Mouse (Mus musculus) ZHBTc4 (cell line): ENCODE data around the gene Ap1g2.
A peak's percentile ranks its signal among the peaks of the same experiment; 100 is the strongest.

Experiments used
- DNase-seq: peaks from one replicate; pipeline ENCODE4 v3.0.0-alpha.2; 2011; ENCODE audit warnings: low read depth, low spot score

Gene Ap1g2

DNA sequence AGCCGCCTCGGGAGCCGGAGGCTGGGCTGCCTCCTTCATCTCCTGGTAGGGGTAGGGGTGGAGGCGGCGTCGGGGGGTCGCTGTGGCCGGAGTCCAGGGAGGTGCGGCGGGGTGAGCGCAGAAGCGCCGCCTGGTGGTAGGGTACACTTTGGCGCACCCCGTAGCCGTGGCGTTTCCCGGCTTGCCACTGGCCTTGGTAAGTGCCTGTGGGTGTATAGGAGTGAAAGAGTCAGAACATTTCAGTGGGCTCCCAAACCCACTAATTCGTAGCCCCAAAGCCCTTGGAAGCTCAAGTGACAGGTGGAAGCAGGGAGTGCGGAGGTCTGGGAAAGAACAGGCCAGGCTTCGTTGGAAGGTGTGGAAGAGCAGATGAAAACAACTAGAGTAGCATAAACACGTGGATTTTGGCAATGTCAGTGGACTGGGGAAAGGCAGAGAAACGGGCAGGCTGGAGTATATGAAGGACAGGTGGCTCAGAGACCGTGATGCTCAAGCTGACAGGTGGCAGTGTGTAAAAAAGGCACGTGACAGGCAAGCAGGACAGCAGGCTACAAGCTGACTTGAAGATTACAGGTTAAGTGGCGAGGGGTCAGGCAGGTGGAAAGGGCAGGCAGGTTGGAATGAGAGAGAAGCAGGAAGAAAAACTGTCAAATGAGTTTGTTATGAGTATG is 7.7 kb upstream of the Ap1g2 start:
- DNase-seq, result peak; percentile 79

DNA sequence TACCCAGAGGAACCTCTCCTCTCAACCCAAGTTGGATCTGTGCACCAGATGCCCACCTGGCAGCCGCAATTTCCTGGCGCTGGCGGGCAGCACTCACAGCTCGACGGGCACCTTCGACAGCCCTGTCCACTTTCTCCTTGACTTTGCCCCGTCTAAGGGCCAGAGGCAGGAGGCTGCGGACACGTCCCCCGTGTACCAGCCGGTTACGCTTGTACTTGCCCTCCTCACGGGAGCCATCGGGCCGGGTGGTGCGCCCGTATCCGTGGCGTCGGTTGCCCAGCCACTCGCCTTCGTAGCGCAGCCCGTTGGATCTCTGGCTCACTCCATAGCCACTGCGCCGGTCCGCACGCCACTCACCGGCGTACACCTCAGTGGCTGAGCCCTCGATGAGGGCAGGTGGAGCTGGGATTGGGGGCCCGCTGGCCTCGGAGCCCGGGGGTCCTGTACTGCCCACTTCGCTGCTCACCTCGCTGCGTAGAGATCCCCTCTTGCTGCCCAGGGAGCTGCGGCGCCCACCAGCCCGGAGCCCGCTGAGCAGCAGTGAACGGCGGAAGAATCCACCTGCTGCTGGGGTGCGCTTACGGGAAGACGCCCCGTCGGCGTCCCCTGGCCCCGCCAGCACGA is 7.1 kb upstream of the Ap1g2 start:
- DNase-seq, result peak; percentile 42

DNA sequence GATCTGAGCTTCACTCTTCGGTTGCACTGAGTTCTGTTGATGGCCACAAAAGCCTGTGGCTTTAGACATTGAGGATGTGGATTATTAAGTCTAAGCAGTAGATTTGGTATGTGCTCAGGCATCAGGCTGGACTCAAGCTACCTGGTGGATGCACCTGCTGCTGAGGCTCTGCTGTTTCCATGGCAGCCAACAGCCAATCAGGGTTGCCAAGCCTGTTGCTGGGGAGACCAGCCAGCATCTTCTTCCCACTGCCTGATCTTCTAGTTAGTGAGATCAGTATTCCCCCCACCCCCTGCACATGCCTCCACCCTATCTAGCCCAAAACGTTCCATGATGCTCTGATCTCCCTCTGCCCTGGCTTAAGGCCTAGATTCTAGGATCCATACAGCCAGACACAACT is 5.3 kb upstream of the Ap1g2 start:
- DNase-seq, result no peak

DNA sequence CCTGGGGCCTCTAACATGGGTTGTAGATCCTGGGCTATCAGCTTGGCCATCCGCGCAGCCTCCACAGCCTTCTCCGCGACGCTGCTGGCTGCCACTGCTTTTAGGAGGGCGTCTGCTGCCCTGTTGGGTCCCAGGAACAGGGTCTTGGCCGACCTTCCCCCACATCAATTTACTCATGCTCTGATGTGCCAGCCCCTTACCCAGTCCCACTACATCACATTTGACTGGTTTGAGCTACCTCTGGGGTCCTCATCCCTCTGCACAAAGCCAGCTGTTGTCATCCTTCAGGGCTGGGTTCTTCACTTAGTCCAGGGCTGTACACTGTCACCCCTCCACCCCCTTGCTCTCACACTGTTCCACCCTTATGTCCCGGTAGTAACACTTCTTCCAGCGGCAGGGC is 3.7 kb upstream of the Ap1g2 start:
- no peak for DNase-seq

DNA sequence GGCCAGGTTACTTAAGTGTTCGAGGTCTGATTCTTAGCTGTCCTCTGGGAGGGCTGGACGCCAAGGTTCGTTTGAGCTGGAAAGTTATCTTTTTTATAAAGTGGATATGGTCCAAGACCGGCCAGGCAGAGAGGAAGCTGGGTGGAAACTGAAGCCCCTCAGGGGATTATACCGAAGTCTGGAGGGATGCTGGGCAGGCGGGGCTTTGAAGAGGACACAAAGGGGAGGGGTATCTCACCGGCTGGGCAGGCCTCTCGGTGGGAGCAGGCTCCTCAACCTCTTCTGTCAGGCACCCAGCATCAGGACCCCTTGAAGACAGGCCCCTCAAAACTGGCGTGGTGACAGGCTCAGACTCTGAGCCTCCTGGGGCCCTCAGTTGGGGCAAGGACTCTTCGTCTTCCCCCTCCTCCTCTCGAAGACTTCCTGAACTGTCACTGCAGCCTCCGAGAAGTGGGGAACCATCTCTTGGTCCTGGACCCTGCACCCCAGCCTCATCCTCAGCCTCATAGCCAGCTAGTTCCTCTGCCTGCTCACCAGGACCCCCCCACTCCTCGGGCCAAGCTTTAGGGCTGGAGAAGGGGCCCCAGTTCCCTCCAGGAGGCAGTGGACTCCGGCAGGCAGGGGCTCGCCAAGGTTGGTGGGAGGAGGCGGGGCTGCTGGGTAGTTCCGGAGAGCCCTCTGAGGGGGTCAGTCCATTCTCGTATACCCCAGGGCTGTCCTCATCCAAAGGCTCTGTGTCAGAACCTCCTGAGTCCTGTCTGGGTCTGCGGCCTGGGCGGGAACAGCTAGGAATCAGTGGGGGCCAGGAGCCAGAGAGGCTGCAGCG is 2.9 kb upstream of the Ap1g2 start:
- DNase-seq, result peak; percentile 26

DNA sequence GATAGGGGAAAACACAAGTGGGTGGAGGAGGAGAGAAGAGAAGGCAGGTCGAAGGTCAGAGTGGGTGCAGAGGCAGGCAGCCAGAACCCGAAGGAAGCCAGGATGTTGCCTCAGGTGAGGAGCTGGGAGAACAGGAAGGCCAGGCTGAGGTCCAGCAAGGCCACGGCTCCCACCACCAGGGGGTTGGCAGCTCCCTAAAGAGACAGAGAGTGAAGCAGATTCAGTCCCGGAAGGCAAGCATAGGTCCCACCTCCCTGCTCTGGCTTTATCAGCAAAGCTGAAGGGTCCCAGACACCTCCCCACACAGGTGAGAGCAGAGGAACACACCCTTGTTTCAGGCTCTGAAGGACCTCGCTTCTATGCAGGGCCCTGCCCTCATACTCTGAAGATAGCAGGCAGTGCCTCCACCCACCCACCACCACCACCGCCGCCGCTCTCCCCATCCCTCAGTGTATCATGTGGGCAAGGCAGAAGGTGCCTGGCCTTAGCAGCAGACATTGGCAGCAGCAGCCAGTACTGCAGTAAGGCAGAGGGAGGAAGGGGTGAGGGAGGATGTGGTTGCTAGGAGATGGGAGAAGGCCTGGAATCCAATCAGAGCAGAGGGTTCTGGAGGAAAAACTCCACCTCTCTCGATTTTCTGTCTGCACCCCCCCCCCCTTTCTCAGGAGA is 1.9 kb upstream of the Ap1g2 start:
- DNase-seq, result no peak

DNA sequence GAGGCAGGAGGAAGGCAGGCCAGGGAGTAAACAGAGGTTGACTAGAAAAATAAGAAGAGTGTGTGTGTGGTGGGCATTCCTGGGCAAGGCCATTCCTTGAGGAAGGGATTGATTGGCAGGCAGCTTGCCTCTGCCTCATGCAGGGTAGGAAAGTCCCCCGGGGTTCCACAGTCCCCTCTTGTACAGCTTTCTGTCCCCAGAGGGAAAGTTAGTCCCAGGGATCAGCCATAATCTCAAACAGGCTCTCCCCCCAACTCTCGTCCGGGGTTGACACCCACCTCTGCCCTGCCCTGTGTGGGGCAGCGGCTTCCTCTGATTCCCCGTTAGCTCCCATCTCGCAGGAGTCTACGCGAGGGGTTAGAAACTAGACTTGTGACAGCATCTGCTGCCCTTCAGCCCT is 597 bp upstream of the Ap1g2 start:
- DNase-seq, result no peak

DNA sequence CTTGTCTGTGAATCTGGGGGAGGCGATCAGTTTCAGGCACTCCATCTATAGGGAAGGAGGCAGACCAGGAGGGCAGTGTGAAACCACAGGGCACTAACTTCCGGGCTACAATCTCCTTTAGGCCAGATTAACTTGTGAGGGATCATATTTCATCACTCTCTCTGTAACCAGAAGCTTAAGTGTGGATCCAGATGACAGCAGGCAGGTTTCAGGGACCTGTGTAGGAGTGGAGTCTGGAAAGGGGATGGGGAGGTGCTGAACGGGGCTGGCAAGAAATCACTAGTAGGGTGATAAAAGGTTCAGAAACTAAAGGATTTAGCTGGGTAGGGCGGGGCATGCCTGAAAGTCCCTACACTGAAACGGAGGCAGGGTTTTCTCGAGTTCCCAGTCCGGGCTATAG is 1.0 kb downstream of the Ap1g2 start:
- DNase-seq, result no peak

DNA sequence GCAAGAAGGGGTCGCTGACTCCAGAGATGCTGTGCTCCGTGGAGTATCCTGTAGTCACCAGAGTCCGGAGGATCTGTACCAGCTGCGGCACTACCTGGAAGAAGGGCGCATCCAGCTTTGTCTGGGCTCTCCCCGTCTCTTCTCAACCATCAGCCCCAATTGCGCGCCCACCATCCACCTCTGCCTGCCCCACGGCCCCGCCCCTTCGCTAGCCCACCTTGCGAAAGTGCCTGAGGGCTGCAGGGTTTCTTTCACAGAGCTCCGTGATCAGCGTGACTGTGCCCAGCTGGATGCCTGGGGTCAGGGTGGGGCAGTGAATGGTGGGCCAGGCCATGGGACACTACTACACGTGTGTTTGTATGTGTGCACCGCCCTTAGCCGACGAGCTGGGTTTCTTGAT is 2.0 kb downstream of the Ap1g2 start:
- DNase-seq, result no peak

DNA sequence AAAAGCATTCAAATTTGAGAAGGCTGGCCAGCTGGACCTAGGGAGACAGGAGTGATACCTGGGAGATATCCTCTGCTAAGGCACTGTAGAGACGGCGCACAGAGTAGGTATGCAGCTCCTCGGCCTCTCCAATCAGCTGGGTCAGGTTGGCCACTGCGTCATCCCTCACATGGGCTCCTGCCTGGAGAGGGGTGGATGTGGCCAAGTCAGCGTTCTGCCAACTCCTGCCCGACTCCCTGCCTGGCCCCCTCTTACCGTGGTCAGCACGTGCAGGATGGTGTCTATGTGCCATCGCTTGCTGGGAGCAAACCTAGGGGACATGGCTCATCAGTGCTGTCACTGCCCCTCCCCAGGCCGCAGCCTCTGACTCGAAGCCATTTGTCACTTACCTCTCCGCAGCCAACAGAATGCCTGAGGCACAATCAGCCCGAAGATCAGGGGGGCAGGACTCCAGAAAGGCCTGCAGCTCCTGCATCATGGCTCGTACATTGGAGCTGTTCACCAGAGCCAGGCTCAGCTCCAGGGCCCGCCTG is 4.1 kb downstream of the Ap1g2 start:
- DNase-seq, result no peak

DNA sequence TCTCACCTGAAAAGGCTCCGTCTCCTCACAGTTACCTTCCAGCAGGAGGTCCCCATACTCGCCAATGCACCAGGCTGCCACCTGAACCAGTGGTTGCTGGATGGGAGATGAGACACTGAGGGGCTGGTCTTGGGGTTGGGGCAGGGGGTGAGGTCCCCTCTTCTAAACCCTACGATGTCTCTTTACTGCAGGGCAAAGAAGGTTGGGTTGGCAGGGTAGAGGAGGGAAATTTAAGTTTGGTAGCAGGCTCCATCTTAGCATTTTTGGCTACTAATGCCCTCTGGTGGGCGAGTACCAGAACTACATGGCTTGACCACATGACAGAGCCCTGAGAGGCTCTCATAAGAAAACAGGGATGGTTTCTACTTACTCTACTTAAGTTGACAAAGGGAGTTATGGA is 4.8 kb downstream of the Ap1g2 start:
- peak; percentile 75 for DNase-seq

DNA sequence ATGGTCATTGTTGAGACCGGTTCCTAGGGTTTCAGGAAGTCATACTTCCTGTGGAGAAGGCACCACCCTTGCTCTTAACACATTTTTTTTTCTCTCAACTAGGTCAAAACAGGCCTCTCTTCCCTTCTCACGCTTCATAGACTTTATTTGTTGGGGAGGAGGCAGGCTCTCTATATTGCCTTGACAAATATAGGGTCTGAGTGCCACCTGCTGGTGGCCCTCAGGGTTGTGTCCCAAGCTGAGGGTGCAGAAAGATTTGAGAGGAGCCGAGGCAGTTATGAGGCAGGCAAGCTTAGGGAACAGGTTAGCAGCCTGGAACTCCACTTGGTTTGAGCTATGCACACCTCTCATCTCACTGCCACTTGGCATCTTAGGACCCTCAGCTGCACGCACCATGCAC is 8.3 kb downstream of the Ap1g2 start:
- peak; percentile 91 for DNase-seq

DNA sequence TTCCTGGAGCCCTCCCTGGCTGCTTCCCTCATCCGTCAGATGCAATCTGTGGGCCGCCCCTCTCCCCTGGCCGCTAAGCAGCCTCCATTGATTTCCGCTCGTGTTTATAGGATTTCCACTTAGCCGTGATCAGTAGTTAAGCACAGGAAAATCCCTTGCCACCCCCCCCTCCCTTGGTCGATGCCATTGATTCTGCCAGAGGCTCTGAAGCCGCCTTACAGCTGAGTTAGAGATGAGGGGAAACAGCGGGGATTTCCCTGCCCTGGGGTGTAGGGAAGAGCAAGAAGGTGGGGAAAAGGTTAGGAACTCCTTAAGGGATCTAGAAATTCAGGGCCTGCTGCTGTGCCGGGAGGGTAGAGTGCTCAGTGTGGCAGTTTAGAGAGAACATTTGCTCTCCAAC is 8.7 kb downstream of the Ap1g2 start:
- no peak for DNase-seq

DNA sequence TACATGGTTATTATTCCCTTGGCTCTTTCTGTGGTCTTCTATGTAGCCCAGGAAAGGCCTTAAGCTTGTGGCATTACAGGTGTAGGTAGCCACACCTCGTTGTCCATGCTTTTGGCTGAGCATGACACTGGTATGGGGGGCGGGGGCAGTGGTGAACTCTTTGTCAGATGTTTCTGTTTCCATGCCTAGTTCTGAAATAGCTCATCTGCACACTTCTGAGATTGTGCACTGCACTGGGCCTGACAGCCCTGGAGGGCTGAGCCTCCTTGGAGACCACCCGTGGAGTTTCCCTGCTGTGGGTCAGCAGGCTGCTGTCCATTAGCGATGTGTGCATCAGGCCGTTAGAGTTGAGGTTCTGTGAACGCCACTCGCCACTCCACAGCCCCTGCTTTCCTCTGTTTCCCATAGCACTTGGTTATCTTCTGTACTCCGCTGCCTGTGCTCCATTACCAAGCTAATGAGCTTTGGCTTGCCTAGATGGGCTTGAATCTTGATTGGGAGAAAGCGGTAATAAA is 9.8 kb downstream of the Ap1g2 start:
- DNase-seq, result no peak

DNA sequence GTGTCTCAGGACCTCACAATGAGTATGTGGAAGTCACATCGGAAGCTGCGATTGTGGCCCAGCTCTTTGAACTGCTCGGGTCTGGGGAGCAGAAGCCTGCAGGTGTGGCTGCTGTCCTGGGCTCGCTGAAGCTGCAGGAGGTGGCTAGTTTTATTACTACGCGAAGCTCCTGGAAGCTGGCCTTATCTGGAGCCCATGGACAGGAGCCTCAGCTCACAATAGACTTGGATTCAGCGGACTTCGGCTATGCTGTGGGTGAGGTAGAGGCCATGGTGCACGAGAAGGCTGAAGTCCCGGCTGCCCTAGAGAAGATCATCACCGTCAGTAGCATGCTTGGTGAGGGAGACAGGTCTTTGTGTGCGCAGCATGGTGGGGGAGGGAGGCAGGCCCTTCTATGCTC is 10.7 kb downstream of the Ap1g2 start:
- no peak for DNase-seq

DNA sequence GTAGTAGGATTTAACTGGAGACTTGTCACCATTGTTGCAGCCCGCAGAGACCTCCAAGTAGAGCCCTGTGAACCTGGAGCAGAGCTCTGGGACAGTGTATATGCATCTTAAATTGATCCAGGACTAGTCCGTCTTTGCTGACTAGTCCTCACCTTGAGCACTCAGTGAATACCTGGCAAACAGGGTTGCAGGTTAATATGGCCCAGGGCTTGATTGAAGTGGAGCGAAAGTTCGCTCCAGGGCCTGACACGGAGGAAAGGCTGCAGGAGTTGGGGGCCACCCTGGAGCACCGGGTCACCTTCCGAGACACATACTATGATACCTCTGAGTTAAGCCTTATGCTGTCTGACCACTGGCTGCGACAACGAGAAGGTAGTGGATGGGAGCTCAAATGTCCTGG is 11.1 kb downstream of the Ap1g2 start:
- no peak for DNase-seq

DNA sequence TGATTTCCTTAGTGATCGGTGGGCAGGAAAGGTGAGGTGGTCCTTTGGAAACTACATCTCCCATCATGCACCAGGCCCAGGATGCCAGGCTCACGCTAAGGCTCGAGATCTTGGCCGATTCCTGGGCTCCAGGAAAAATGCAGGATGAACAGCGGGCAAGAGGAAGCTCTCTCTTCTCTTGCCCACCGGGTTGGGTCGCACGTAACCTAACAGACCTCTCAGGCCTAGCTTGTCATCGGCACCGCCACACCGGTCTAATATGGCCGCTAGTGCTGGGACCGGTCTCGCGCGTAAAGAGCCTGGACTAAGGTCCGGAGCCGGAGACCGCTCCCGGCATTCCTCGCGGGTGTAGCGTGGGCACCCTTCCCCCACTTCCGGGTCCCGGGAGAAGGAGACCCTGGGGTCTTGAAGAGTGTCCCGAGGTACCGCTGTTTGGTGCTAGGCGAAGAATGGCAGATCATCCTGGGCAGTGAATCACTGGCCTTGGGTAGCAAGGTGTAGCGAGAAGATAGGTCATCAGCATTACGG is 11.6 kb downstream of the Ap1g2 start, which contains the start of gene Thtpa:
Gene Thtpa (plus strand): TSS at position 81 of the 528 bp plus-strand sequence.
- peak; percentile 82 for DNase-seq

DNA sequence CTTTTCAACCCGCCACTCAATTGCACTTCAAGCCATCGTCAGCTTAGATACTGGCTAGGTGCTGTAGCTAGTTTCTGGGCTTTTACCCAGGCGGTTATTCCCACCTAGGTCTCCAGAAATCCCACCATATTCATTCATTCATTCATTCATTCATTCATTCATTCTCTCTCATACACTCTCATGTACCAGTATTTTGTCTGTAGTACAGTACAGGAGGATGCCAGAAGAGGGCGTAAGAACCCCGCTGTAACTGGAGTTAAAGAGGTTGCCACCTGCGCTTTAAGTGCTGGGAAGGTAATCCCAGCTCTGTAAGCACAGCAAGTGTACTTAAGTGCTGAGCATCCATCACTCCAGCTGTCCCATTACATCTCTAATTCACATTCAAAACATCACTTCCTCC is 12.5 kb downstream of the Ap1g2 start:
- peak; percentile 84 for DNase-seq

DNA sequence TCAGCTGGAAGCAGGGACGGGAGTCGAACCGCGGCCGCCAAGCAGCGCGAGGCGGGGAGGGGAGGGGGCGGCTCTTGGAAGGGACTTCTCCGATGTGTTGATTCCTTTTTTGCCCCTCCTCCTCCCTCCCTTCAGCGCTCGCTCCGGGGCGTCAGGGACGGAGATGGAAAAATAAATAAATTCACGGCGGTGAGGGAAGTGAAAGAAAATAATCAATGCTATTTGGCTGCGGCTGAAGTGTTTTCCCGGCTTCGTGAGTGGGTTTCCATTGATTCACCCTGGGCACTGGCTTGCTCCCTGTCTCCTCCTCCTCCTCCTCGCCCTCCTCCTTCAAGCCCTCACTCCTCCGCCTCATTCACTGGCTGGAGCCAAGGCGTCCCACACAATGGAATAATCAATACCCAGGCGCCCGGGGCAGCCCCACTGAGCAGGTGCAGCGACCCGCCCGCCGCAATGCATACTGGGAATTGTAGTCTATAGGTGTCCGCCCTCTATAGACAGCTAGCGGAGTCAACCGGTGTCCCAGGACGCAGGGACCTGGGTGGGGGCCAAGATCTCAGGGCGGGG is 14.3 kb downstream of the Ap1g2 start, which contains the start of gene Zfhx2:
Gene Zfhx2 (minus strand): TSS at position 314 of the 567 bp plus-strand sequence.
- DNase-seq, result peak; percentile 99

DNA sequence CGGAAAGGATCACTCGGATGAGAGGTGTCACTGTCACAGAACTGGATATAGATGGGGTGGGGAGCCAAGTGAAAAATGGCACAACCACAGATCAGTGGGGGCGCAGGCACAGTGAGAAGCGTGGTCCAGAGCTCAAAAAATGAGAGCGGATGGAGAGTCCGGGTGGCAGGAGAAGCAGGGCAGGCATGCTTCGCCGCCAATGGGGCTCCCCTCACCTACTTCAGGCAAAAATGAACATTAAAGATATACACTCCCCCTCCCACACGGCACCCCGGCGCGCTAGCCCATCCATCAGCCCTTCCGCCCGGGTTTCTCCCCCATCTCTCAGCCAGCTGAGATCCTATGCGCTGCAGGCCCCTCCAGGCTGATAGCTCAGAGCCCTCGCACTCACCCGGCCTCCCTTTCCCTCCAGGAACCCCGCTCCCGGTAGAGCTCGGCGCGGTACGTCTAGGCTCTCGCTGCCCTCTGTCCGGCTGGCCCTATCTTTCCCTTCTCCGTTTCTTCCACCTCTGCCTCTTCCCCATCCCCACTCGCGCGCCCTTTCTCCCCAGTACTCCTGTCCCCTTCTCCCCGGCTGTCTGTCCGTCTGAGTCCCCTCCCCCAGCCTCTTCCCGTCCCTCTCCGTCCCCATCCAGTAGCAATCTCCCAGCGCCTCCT is 15.1 kb downstream of the Ap1g2 start:
- DNase-seq, result no peak
